Mouse (Mus musculus): ENCODE measurements around the gene Kcnh4.

DNA sequence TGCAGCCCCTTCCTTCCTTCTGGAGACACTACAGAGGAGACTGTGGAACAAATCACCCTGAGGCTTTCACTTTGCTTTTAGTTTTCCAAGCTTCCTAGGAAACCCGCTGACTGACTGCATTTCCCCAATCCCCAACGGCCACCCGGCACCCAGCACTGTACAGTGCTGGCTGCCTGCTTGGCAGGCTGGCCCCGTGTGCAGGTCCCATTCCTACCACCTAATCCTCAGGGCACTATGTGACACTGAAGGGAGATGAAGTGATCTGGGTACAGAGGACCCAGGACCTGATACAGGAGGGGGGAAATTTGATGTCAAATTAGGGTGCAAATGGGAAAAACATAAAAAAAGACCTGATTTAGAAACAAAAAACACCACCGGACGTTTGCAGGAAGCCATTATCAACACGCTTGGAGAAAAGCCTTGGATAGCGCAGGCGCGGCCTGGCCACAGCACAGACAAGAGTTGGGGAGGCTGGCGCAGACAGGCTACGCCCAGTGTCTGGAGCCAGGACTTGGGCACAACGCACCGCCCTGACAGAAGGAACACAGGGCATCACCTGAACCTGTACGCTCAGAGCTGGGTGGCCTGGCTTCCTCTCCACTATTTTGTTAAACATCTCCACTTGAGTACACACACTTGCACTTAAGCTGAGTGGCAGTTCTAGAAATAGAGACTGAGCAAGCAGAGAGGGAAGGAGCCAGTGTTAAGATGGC, 22.2 kb upstream of the Kcnh4 start:
- no peak for TF ChIP-seq CTCF (IDR thresholded peaks at IDR 0.05; ENCODE audit: extremely low read depth, insufficient read depth, insufficient read length, insufficient replicate concordance)
- TF ChIP-seq POLR2A (IDR thresholded peaks at IDR 0.05; ENCODE audit: low read depth, low read length) = no peak

All from spleen, adult 2 months (tissue).